Mouse (Mus musculus) gastrocnemius, postnatal 10 days (tissue): ENCODE measurements around the gene Adamtsl5. TPM values are rescaled to one million over a fixed set of nuclear protein-coding genes. Genes with fewer than 3 reads are reported as not detected.

Experiments
- DNase-seq: peaks from one replicate; pipeline ENCODE4 v3.0.0; 2021; ENCODE audit warnings: mixed read lengths
- total RNA-seq, 2 experiments: library from RNA; stranded (reverse); gene quantifications; 2 replicates each; pipeline ENCODE4 v1.2.3; 2021

Gene Adamtsl5
- total RNA-seq, 2 experiments from 2014 or later: 15.2 to 20.4 TPM

DNA sequence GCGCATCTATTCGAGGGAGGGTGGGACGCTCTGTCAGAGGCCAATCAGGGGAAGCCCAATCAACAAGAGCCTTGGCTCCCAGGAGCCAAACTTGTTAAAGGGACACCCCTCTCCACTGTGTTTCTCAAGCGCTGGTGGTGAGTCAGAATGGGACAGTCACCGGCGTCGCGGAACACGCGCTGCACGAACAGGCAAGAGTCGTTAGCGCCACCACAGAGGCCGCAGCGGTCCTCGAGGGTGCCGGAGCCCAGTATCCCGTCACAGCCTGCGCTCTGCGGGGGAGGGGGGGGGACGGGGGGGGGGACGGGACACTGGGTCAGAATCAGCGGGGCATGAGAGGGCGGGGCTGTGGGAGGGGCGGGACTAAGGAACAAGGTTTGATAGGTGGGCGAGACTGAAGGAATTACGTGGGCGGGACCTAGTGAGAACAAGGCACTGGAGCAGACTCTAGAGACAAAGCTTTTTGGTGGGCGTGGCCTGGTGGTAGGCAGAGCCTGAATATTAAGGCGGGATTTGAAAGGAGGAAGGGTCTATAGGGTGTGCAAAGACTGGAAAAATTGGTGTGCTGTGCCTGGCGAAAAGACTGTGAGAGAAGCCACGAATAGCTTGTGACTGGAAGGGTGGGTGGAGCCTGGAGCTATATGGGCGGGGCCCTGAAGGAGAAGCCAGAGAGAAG lies 5.3 kb downstream of the Adamtsl5 start:
- no peak for DNase-seq

DNA sequence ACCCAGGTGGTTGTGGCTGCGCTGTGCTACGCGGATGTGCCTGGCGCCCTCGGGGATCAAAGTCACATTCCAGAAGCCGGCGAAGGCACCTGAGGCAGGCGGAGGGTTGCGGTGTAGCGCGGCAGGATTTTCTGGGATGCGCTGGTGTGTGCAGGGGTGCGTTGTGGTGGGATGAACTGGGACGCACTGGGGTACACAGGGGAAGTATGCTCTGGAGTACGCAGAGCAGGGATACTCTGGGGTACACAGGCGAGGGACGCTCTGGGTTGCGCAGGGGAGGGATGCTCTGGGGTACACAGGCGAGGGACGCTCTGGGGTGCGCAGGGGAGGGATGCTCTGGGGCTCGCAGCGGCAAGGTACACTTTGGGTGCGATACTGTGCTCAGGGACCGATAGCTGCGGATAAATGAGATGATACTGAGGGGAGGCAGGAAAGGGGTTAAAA lies 5.9 kb downstream of the Adamtsl5 start:
- DNase-seq: no peak

- no peak for DNase-seq
These were observed 6.5 kb downstream of the Adamtsl5 start for GRCm38 (mm10) chr10:80341491-80342304.

DNA sequence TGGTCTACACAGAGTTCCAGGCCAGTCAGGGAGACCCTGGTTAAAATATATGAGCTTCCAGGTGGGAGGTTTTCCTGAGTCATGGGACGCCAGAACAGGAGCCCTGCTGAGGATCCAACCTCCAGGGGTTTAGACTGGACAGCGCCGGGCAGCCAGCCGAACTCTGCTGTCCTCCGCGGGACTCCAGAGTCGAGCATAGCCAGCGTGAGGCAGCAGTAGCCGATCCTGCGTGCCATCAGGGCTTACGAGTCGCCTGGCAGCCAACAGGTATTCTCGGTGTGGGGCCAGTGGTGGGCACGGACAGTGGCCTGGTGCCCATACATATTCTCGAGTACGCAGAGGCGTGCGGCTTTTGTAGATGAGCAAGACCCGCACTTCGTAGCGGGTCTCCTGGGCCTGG lies 7.2 kb downstream of the Adamtsl5 start:
- DNase-seq: no peak

DNA sequence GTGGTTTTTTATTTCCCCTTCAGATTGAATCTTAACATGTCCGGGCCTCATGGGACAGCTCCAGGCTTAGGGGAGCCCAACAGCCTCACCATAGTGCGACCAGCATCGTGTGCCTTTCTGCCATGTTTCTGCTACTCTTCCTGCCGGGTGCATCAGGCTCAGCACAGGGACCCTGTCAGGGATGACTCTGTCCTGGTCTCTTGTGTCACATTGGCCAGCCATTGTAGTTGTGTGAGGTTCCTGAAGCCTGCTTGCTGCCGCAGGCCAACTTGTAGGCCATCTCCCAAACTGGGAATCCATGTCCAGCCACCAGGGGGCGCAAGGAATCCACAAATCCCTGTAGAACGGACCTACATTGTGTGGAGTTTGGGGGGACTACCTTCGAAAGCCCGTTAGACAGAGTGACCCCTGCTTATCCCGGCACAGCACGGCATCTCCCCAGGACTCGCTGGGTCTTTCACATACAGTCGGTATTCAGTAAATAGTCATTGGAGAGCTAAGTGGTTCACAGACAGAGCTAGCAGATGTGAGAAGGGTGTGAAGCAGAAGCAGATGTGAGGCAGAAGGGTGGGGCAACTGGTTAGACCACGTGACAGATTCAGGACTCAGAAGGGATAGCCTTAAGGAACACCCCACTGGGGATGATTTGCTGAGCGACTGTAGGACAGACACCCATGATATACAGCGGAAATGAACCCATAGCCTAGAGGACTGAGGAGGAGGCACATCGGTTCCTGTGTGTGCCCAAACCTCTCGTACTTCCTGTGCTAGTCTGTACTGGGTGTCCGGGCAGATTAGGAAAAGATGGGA lies 8.1 kb downstream of the Adamtsl5 start:
- DNase-seq: peak; percentile 89

GRCm38 (mm10) chr10:80336263-80336662 lies 11.9 kb downstream of the Adamtsl5 start:
- DNase-seq: no peak

GRCm38 (mm10) chr10:80332525-80332989 lies 15.7 kb downstream of the Adamtsl5 start:
- DNase-seq: no peak

GRCm38 (mm10) chr10:80331636-80332524 lies 16.3 kb downstream of the Adamtsl5 start:
- DNase-seq: no peak

DNA sequence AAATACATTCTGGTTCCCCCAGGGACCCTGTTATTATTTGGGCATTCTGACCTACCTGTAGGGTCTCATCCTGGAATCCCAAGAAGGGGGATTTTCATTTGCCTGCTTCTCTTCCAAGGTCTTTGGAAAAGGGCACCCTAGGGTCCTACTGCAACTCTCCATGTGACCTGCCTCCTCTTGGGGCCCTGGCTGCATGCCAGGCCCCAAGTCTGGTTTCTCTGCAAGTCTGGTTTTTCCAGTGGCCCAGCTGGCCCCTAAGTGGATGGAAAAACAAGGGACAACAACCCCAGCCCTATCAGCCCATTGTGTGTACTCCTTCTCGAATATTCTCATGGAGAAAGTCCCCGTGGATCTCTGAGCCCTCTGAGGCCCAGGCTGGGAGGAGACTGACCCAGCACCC lies 17.3 kb downstream of the Adamtsl5 start:
- DNase-seq: no peak

GRCm38 (mm10) chr10:80330084-80330483 lies 18.1 kb downstream of the Adamtsl5 start:
- DNase-seq: no peak

- DNase-seq: peak; percentile 93
These were observed 18.7 kb downstream of the Adamtsl5 start, which contains the start of the genes Pcsk4 and Reep6 for GRCm38 (mm10) chr10:80329273-80330081. TSS of gene Pcsk4 (minus strand) at chr10:80329498. TSS of gene Reep6 (plus strand) at chr10:80329953.

- no peak for DNase-seq
These were observed 23.2 kb downstream of the Adamtsl5 start for GRCm38 (mm10) chr10:80325045-80325444.

DNA sequence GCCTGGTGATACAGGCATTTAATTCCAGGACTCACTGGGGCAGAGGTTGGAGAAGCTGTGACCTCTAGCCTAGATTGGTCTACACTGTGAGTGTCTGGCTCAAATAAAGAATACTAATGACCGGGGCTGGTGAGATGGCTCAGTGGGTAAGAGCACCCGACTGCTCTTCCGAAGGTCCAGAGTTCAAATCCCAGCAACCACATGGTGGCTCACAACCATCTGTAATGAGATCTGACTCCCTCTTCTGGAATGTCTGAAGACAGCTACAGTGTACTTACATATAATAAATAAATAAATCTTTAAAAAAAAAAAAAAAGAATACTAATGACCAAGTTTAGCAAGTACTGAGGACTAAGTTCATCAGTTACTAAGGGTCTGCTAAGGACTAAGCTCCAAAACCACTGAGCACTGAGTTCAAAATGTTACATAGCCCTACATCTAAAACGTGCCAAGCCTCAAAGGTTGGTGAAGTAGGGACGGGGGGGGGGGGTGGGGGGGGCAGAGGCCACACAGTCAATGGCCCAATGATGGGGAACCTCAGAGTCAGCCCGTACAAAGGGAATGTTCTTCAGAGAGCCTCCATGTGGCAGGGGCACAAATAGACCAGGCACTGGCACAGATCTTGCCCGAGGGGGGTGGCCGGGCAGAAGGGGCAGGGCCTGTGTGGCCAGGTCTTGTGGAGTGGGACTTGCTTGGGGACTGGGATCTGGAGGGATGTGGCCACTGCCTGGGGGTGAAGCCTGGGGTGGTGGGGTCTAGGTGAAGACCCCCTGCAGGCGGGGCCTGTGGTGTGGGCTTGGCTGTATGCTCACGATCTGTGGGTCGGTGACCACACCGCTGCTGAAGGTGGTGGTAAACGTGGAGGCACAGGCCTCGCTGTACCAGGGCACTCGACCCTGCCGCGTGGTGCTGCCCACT lies 23.8 kb downstream of the Adamtsl5 start:
- DNase-seq: no peak

DNA sequence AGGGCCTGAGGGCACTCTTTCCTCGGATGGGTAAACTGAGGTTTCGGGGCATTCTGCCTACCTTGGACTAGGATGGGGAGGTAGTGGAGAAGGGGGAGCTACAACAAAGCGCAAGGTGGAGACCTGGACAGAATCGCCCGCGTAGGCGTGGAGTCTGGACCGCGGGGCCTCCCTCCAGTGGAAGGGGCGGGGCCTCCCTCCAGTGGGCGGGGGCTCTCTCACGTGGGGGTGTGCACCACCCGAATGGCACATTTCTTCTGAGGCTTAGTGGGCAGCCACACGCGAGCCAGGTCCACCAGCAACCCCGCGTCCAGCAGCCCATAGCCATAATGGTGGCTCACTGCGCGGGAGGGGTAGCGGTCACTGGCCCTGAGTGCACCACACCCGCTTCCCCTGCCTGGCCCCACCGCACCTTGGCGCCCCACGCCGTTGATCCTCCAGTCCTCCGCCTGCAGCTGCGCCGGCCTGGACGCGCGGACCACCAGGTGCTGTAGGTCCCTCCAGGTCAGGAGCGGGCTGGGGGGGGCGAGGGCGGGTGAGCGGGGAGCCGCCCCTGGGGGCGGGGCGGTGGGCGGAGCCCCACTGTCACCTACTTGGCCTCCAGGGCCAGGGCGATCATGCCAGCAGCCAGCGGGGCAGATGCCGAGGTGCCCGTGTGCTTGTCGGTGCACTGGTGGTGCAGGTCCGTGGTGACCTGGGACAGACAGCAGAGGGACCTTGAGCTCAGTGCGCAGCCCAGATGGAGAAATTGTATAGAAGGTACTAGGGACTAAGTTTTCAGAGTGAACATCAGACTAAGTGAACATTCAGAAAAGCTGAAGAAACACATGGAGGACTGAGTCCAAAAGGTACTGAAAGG lies 24.7 kb downstream of the Adamtsl5 start:
- peak; percentile 73 for DNase-seq

GRCm38 (mm10) chr10:80322811-80323211 lies 25.4 kb downstream of the Adamtsl5 start:
- DNase-seq: no peak

GRCm38 (mm10) chr10:80321670-80322581 lies 26.3 kb downstream of the Adamtsl5 start:
- no peak for DNase-seq

DNA sequence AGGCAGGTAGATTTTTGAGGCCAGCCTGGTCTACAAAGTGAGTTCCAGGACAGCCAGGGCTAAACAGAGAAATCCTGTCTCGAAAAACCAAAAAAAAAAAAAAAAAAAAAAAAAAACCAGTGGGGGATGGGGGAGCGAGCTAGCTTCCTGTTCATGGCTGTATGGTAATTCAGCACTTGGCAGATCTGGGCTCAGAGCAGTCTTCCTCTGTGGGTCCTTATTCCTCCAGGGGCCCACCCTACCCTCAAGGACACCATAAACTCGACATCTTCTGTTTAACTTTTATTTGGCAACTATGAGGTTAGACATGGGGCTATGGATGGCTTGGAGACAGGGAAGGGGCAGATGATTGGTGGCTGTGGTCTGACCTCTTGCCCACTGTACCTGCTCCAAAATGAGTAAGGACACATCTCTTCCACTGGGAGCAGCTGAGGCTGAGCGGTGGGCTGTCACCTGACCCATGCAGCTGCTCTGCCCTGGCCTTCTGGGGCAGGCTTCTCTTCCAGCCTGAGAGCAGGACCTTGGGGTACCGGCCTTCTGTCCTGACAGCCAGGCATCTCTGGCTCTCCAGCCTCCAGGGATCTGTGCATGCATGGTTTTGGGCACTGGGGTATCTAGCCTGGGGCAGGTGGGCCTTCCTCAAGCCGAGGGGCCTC lies 27.1 kb downstream of the Adamtsl5 start:
- DNase-seq: no peak
